Mouse (Mus musculus) myocyte (in vitro differentiated cells): ENCODE measurements around the gene Anks3.

Experiments
- CEBPB ChIP-seq: IDR thresholded peaks from 2 replicates; pipeline ENCODE4 v1.6.1; 2011; ENCODE audit warnings: mild to moderate bottlenecking, moderate library complexity; ENCODE audit not compliant: poor library complexity, insufficient read depth, severe bottlenecking
- E2F4 ChIP-seq: IDR thresholded peaks from one replicate; pipeline ENCODE4 v1.6.1; 2011; ENCODE audit warnings: mild to moderate bottlenecking, control low read depth, moderate library complexity; ENCODE audit not compliant: insufficient read depth
- MAX ChIP-seq: IDR thresholded peaks from one replicate; pipeline ENCODE4 v1.6.1; 2011; ENCODE audit warnings: low read depth, mild to moderate bottlenecking, control low read depth
- MYOD1 ChIP-seq, 3 experiments: IDR thresholded peaks; one replicate each; pipeline ENCODE4 v1.6.1; 2011; ENCODE audit warnings: control low read depth in 2 of 3, low read depth in 2 of 3, mild to moderate bottlenecking in 2 of 3, moderate library complexity in 1 of 3; ENCODE audit not compliant: insufficient read length in 2 of 3, control insufficient read depth in 1 of 3
- MYOG ChIP-seq, 3 experiments: IDR thresholded peaks; one replicate each; pipeline ENCODE4 v1.6.1; 2011; ENCODE audit warnings: control low read depth in 2 of 3, low read depth in 2 of 3, mild to moderate bottlenecking in 2 of 3; ENCODE audit not compliant: insufficient read length in 2 of 3, control insufficient read depth in 1 of 3, insufficient read depth in 1 of 3
- POLR2A ChIP-seq: IDR thresholded peaks from one replicate; pipeline ENCODE4 v1.6.1; 2011; ENCODE audit warnings: low read depth, mild to moderate bottlenecking, control low read depth, moderate library complexity; ENCODE audit not compliant: insufficient read length
- POLR2AphosphoS2 ChIP-seq: IDR thresholded peaks from one replicate; pipeline ENCODE4 v1.6.1; 2011; ENCODE audit warnings: low read depth, control low read depth; ENCODE audit not compliant: insufficient read length
- REST ChIP-seq: IDR thresholded peaks from one replicate; pipeline ENCODE4 v1.6.1; 2011; ENCODE audit warnings: mild to moderate bottlenecking, control low read depth, moderate library complexity; ENCODE audit not compliant: insufficient read depth, insufficient read length
- SRF ChIP-seq: IDR thresholded peaks from one replicate; pipeline ENCODE4 v1.6.1; 2011; ENCODE audit warnings: low read depth; ENCODE audit not compliant: control insufficient read depth, insufficient read length
- TCF12 ChIP-seq: IDR thresholded peaks from one replicate; pipeline ENCODE4 v1.6.1; 2011; ENCODE audit warnings: mild to moderate bottlenecking, control low read depth; ENCODE audit not compliant: poor library complexity, insufficient read depth, severe bottlenecking
- TCF3 ChIP-seq: IDR thresholded peaks from one replicate; pipeline ENCODE4 v1.6.1; 2011; ENCODE audit warnings: low read depth, control low read depth; ENCODE audit not compliant: insufficient read length
- USF1 ChIP-seq: IDR thresholded peaks from one replicate; pipeline ENCODE4 v1.6.1; 2011; ENCODE audit warnings: low read depth, mild to moderate bottlenecking, control low read depth, moderate library complexity

- TF ChIP-seq POLR2A (no peak), MYOD1 (IDR thresholded peaks at IDR 0.05; ENCODE audit: control insufficient read depth in 1 of 3, insufficient read length in 2 of 3, low read depth in 2 of 3) (no peak), MAX (no peak), POLR2AphosphoS2 (no peak), USF1 (no peak), MYOG (IDR thresholded peaks at IDR 0.05; ENCODE audit: control insufficient read depth in 1 of 3, insufficient read depth in 1 of 3, insufficient read length in 2 of 3, low read depth in 2 of 3) (no peak), CEBPB (no peak), E2F4 (no peak), SRF (no peak), REST (no peak), TCF12 (no peak), TCF3 (no peak)
Observed at GRCm38 (mm10) chr16:4910758-4911157, 53.2 kb downstream of the Anks3 start.
